Mouse (Mus musculus): Measurements from ENCODE around the gene Hcn1. TPM values are rescaled to one million over a fixed set of nuclear protein-coding genes. Genes with fewer than 3 reads are reported as not detected.
A peak's percentile ranks its signal among the peaks of the same experiment; 100 is the strongest.

The Hcn1 gene
- total and polyA plus RNA-seq, 2 experiments from 2014 or later: 2.6 to 9.8 TPM

GRCm38 (mm10) chr13:117946843-117947242 is 344.7 kb downstream of the Hcn1 start:
- Histone ChIP-seq H3K36me3 (ENCODE audit: insufficient read depth, low read length) (no peaks in the 10 kb centered on the region), H3K9ac (replicated peaks; ENCODE audit: low read length) (no peak overlapping the region), H3K4me1 (ENCODE audit: insufficient read depth, low read length) (no peaks in the 10 kb centered on the region), H3K4me2 (ENCODE audit: low read depth, low read length) (no peak overlapping the region), H3K9me3 (ENCODE audit: low read length) (no peaks in the 10 kb centered on the region), H3K4me3 (ENCODE audit: low read length) (no peak overlapping the region), H3K27me3 (ENCODE audit: insufficient read depth, low read length) (no peaks in the 10 kb centered on the region), H3K27ac (no peak overlapping the region)
- no peak for DNase-seq (ENCODE audit: low spot score)
- 64% methylated on average over 3 of the region's 3 CpGs for WGBS
- no peak for ATAC-seq
- no peak for TF ChIP-seq CTCF (IDR thresholded peaks at IDR 0.05; ENCODE audit: low read depth)

DNA sequence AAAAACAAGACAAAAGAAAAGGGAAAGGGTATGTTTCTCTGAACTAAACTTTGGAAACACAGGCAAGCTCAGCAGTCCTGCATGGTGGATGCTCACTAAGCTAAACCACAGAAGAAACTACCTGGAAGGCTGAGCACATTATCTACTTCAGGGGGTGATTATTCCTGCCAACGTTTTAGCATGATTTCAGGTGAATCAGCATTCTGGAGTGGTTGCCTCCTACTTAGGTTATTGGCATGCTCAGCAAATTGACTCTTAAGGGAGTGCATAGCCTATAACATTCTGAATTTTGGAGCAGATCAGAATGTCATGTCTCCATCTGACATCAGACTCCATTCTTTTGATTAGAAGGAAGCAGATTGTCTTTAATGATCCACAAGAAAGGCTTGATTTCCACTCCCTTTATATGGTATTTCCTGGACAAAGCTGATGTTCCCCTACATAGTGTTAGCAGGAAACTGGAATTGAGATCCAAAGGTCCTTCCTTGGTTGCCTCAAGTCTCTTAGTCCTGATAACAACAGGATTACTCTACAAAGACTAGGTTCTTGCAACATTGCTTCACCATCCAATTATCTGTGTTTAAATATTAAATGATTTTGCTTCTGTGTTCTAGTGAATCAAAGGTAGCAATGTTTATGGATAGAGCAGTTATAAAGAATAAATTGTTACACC is 345.7 kb downstream of the Hcn1 start:
- no peaks in the 10 kb centered on the region for H3K36me3 ChIP-seq (ENCODE audit: insufficient read depth, low read length)
- H3K9me3 ChIP-seq (ENCODE audit: low read length): no peaks in the 10 kb centered on the region
- 46% methylated on average over 1 of the region's 1 CpGs for WGBS
- DNase-seq (ENCODE audit: low spot score) (no peak), ATAC-seq (no peak)
- H3K4me1 ChIP-seq (ENCODE audit: insufficient read depth, low read length): no peaks in the 10 kb centered on the region
- H3K4me2 ChIP-seq (ENCODE audit: low read depth, low read length): no peak overlapping the region
- no peak overlapping the region for H3K27ac ChIP-seq
- no peak overlapping the region for H3K4me3 ChIP-seq (ENCODE audit: low read length)
- H3K27me3 ChIP-seq (ENCODE audit: insufficient read depth, low read length): no peaks in the 10 kb centered on the region
- TF ChIP-seq CTCF (IDR thresholded peaks at IDR 0.05; ENCODE audit: low read depth): no peak
- no peak overlapping the region for H3K9ac ChIP-seq (replicated peaks; ENCODE audit: low read length)

DNA sequence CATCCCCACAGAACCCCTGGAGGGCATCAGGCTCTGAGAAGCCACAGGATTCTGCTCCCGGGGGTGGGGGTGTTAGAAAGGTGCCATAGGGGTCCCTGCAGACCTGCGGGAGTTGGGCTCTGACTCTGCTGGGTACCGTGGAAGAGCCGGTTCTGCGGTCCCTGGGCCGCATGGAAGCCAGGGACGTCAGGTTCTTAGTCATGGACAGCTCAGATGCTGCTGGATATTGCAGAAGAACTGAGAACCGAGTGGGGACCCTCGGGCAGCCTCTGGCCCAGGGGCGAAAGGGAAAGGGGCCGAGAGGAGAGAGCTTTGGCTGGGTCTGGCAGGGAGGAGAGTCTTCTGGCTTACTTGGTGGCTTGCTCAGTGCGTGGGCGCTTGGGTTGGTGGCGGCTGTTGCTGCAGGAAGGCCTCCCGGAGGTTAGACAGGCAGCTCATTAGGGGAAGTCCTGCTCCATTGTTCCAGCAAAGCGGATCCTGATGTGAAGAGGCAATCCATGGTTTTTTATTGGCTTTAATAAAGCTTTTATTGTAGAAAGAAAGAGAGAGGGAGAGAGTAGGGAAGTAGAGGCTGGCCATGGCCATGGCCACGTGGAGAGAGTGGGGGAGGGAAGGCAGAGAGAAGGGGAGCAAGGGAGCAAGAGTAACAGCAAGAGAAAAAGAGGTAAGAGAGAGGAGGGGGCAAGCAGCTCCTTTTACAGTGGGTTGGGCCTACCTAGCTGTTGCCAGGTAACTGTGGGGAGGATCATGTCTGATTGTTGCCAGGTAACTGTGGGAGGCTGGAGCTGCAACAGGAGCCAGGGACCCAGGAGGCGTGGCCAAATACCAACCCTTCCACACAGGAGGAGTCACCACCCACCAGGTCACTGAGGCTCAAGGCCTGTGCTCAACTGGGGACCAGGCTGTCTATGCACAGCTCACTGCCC is 356.6 kb downstream of the Hcn1 start:
- no peaks in the 10 kb centered on the region for H3K27me3 ChIP-seq (ENCODE audit: insufficient read depth, low read length)
- H3K4me1 ChIP-seq (ENCODE audit: insufficient read depth, low read length): no peaks in the 10 kb centered on the region
- ATAC-seq: peak; percentile 64; the same call in 1 of the 2 replicates
- H3K27ac ChIP-seq: no peak overlapping the region
- H3K36me3 ChIP-seq (ENCODE audit: insufficient read depth, low read length): no peaks in the 10 kb centered on the region
- H3K9me3 ChIP-seq (ENCODE audit: low read length): no peaks in the 10 kb centered on the region
- H3K4me3 ChIP-seq (ENCODE audit: low read length): no peak overlapping the region
- no peak overlapping the region for H3K4me2 ChIP-seq (ENCODE audit: low read depth, low read length)
- WGBS: 13% methylated on average over 18 of the region's 18 CpGs
- no peak for TF ChIP-seq CTCF (IDR thresholded peaks at IDR 0.05; ENCODE audit: low read depth)
- H3K9ac ChIP-seq (replicated peaks; ENCODE audit: low read length): no peak overlapping the region
- peak; percentile 5 for DNase-seq (ENCODE audit: low spot score)

DNA sequence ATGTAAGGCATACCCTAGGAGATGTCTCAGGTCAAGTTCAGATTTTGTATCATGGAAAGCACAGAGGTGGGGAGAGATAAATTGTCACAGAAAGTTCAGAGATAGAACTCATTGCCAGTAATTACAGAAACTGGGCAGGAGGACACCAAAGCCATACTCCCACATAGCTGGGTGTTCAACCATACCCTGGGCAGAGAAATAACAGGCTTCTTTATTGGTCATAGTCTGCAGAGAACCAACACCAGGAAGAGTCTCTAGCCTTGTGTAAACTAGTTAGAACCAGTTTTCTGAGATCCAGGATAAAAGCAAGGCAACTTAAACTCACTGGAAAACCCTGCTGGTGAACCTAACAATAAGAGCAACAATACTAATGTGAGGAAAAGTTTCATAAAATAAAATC is 362.5 kb downstream of the Hcn1 start:
- DNase-seq (ENCODE audit: low spot score): no peak
- Histone ChIP-seq H3K4me1 (ENCODE audit: insufficient read depth, low read length) (no peaks in the 10 kb centered on the region), H3K4me2 (ENCODE audit: low read depth, low read length) (no peak overlapping the region), H3K36me3 (ENCODE audit: insufficient read depth, low read length) (no peaks in the 10 kb centered on the region), H3K4me3 (ENCODE audit: low read length) (no peak overlapping the region), H3K9me3 (ENCODE audit: low read length) (no peaks in the 10 kb centered on the region), H3K9ac (replicated peaks; ENCODE audit: low read length) (no peak overlapping the region), H3K27ac (no peak overlapping the region), H3K27me3 (ENCODE audit: insufficient read depth, low read length) (no peaks in the 10 kb centered on the region)
- no peak for ATAC-seq
- TF ChIP-seq CTCF (IDR thresholded peaks at IDR 0.05; ENCODE audit: low read depth): no peak

DNA sequence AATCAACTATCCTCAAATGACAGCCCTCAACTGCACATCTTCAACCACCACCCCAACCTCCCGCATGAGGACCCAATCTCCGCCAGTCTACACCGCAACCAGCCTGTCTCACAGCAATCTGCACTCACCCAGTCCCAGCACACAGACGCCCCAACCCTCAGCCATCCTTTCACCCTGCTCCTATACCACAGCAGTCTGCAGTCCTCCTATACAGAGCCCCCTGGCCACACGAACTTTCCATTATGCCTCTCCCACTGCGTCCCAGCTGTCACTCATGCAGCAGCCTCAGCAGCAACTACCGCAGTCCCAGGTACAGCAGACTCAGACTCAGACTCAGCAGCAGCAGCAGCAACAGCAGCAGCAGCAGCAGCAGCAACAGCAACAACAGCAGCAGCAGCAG is 373.3 kb downstream of the Hcn1 start:
- no peaks in the 10 kb centered on the region for H3K9me3 ChIP-seq (ENCODE audit: low read length)
- no peak overlapping the region for H3K9ac ChIP-seq (replicated peaks; ENCODE audit: low read length)
- no peak overlapping the region for H3K4me3 ChIP-seq (ENCODE audit: low read length)
- 70% methylated on average over 7 of the region's 7 CpGs for WGBS
- H3K27me3 ChIP-seq (ENCODE audit: insufficient read depth, low read length): no peaks in the 10 kb centered on the region
- no peak overlapping the region for H3K27ac ChIP-seq
- TF ChIP-seq CTCF (IDR thresholded peaks at IDR 0.05; ENCODE audit: low read depth): no peak
- DNase-seq (ENCODE audit: low spot score) (no peak), ATAC-seq (0 out of 2 replicates have a peak, but pooled peaks have one; percentile 43)
- no peaks in the 10 kb centered on the region for H3K4me1 ChIP-seq (ENCODE audit: insufficient read depth, low read length)
- no peak overlapping the region for H3K4me2 ChIP-seq (ENCODE audit: low read depth, low read length)
- no peaks in the 10 kb centered on the region for H3K36me3 ChIP-seq (ENCODE audit: insufficient read depth, low read length)

- TF ChIP-seq CTCF (IDR thresholded peaks at IDR 0.05; ENCODE audit: low read depth): no peak
These were observed 373.7 kb downstream of the Hcn1 start for GRCm38 (mm10) chr13:117975823-117976222.

More at GRCm38 (mm10) chr13:117975823-117976222, 373.7 kb downstream of the Hcn1 start:
- no peak for ATAC-seq
- Histone ChIP-seq H3K9me3 (ENCODE audit: low read length) (no peaks in the 10 kb centered on the region), H3K4me2 (ENCODE audit: low read depth, low read length) (no peak overlapping the region), H3K27me3 (ENCODE audit: insufficient read depth, low read length) (no peaks in the 10 kb centered on the region), H3K4me3 (ENCODE audit: low read length) (no peak overlapping the region), H3K4me1 (ENCODE audit: insufficient read depth, low read length) (no peaks in the 10 kb centered on the region), H3K36me3 (ENCODE audit: insufficient read depth, low read length) (no peaks in the 10 kb centered on the region), H3K27ac (no peak overlapping the region), H3K9ac (replicated peaks; ENCODE audit: low read length) (no peak overlapping the region)
- WGBS: 54% methylated on average over 10 of the region's 10 CpGs
- DNase-seq (ENCODE audit: low spot score): no peak
